Mouse (Mus musculus): ENCODE measurements around the gene Slc37a4. TPM values are rescaled to one million over a fixed set of nuclear protein-coding genes. Genes with fewer than 3 reads are reported as not detected.
"Not testable (repeated sequence)": the region's sequence is repeated elsewhere in the genome, so short reads cannot be mapped to it uniquely, and the experiment has no call there.

Slc37a4 gene
- polyA plus RNA-seq, 1 experiment from 2014 or later = 27.9 TPM

DNA sequence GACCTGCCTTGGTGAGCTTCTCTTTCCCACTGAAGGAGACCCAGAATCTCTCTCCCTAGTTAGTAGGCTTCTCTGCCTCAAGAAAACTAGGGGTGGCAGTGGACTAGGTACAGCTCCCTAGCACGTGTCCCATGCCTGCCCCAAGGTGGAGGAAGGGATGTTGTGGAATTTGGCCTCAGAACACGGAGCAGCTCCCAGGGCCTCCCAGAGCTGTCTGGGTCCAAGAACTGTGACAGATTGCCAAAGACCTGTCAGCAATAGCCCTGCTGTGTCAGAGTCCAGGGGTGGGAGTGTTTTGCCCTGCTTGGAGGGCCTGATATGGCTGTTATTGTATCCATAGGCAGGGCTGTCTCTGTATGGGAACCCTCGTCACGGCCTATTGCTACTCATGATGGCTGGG lies 4.4 kb downstream of the Slc37a4 start:
- H3K4me1 ChIP-seq (replicated peaks; ENCODE audit: control insufficient read depth, insufficient read depth, low read length) = peaks cover 3% of the 10 kb centered on the region; the same call in 1 of the 2 replicates
- WGBS = 90% methylated on average over 4 of the region's 4 CpGs
- DNase-seq (ENCODE audit: low spot score) = no peak
- no peak overlapping the region for H3K4me3 ChIP-seq (ENCODE audit: low read depth, low read length)
- H3K36me3 ChIP-seq (ENCODE audit: control insufficient read depth, insufficient read depth, low read length) = no peaks in the 10 kb centered on the region; the same call in 1 of the 2 replicates
- H3K27me3 ChIP-seq (ENCODE audit: control insufficient read depth, insufficient read depth, low read length) = no peaks in the 10 kb centered on the region
- no peak for ATAC-seq (ENCODE audit: low FRiP score)
- H3K9me3 ChIP-seq (ENCODE audit: control insufficient read depth, low read length) = no peaks in the 10 kb centered on the region
- H3K4me2 ChIP-seq (replicated peaks; ENCODE audit: low read depth, low read length) = no peak overlapping the region
- H3K27ac ChIP-seq (ENCODE audit: low read depth, low read length) = no peak overlapping the region
- no peak overlapping the region for H3K9ac ChIP-seq (ENCODE audit: low read depth, low read length)

DNA sequence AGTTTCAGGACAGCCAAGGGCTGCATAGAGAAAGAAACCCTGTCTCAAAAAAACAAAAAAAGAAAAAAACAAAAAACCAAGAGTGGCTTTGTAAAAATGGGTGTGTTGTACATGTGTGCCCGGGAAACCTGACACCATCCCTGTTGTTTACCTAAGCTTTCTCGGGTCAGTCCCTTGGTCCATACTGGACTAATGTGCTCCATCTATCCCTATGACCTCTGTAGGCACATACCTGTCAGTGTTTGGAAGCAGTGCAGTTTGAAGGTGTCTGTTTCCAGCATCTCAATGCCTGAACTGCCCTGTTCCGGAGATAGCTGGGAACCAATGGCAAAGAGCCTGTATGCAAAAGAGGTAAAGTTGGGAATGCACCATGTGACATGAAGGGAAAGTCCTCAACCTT lies 8.4 kb downstream of the Slc37a4 start:
- Histone ChIP-seq H3K9ac (ENCODE audit: low read depth, low read length) (no peak overlapping the region), H3K27me3 (ENCODE audit: control insufficient read depth, insufficient read depth, low read length) (no peaks in the 10 kb centered on the region), H3K9me3 (ENCODE audit: control insufficient read depth, low read length) (no peaks in the 10 kb centered on the region), H3K27ac (ENCODE audit: low read depth, low read length) (no peak overlapping the region), H3K4me3 (ENCODE audit: low read depth, low read length) (no peak overlapping the region), H3K4me1 (replicated peaks; ENCODE audit: control insufficient read depth, insufficient read depth, low read length) (no peaks in the 10 kb centered on the region), H3K36me3 (ENCODE audit: control insufficient read depth, insufficient read depth, low read length) (no peaks in the 10 kb centered on the region; the same call in 1 of the 2 replicates), H3K4me2 (replicated peaks; ENCODE audit: low read depth, low read length) (no peak overlapping the region)
- WGBS = 81% methylated on average over 3 of the region's 3 CpGs
- DNase-seq (ENCODE audit: low spot score) (no peak), ATAC-seq (ENCODE audit: low FRiP score) (no peak)

DNA sequence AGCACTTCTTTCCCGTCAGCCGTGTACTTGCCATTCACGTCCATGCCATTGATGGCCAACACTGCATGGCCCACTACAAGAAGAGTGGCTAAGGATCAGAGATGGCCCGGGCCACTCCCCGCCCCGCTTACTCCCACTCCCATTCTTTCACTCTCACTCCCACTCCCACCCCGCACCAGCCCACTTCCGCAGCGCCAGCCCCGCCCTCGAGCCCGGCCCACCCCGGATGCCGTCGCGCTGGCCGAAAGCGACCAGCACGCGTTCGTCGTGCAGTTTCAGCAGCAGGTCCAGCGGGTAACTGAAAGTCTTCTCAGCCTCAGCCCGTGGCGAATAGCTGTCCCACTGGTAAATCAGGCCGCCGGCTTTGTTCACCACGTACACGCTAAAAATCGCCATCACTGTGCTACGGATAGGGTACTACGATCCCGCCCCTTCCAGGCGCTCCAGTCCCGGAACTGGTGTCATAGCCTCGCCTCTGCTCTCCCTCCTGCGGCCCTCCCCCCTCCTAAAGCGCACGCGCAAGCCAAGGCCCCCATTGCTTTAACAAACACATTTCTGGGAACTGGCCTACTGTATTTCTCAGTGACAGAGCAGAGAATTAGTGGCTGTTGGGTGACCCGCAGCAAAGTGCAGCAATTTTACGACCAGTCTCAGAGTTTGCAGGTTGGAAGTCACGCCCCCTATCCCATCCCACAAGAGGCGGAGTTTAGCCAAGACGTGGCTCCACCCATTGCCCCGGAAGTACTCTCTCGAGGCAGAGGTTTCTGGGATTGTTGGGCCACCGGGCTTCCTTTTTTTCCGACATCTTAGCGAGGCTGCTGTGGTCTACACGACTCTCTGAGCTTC lies 10.5 kb downstream of the Slc37a4 start, which contains the start of the genes Rps25 and Trappc4:
TSS of gene Rps25 (plus strand) at position 234 of the 846 bp plus-strand sequence.
TSS of gene Trappc4 (minus strand) at position 695 of the 846 bp plus-strand sequence.
- H3K27me3 ChIP-seq (ENCODE audit: control insufficient read depth, insufficient read depth, low read length) = no peaks in the 10 kb centered on the region
- H3K4me1 ChIP-seq (replicated peaks; ENCODE audit: control insufficient read depth, insufficient read depth, low read length) = no peaks in the 10 kb centered on the region
- H3K4me3 ChIP-seq (ENCODE audit: low read depth, low read length) = peak within 1 kb of the TSS; percentile 87
- H3K4me2 ChIP-seq (replicated peaks; ENCODE audit: low read depth, low read length) = peak within 1 kb of the TSS; percentile 60
- DNase-seq (ENCODE audit: low spot score) (peak; percentile 97), ATAC-seq (ENCODE audit: low FRiP score) (peak; percentile 97)
- peak within 1 kb of the TSS; percentile 92 for H3K27ac ChIP-seq (ENCODE audit: low read depth, low read length)
- WGBS = 0% methylated on average over 48 of the region's 51 CpGs
- H3K36me3 ChIP-seq (ENCODE audit: control insufficient read depth, insufficient read depth, low read length) = peaks cover 5% of the 10 kb centered on the region; the same call in 1 of the 2 replicates
- H3K9ac ChIP-seq (ENCODE audit: low read depth, low read length) = peak within 1 kb of the TSS; percentile 81
- no peaks in the 10 kb centered on the region for H3K9me3 ChIP-seq (ENCODE audit: control insufficient read depth, low read length)

DNA sequence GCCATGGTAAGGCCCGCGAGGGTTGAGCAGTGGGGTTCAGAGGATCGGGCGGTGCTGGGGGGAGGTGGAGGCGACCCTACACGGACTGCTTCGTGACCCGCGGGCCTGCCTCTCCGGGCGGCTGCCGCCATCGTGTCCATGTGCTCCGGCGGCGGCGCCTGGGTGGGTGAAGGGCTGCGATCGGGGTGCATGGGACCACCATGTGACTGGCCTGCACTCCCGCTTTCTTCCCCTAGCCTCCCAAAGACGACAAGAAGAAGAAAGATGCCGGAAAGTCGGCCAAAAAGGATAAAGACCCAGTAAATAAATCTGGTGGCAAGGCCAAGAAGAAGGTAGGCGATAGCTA lies 11.1 kb downstream of the Slc37a4 start:
- Histone ChIP-seq H3K36me3 (ENCODE audit: control insufficient read depth, insufficient read depth, low read length) (peaks cover 7% of the 10 kb centered on the region; the same call in 1 of the 2 replicates), H3K4me2 (replicated peaks; ENCODE audit: low read depth, low read length) (peak overlapping the region; percentile 54), H3K4me1 (replicated peaks; ENCODE audit: control insufficient read depth, insufficient read depth, low read length) (no peaks in the 10 kb centered on the region), H3K9ac (ENCODE audit: low read depth, low read length) (peak overlapping the region; percentile 81), H3K27me3 (ENCODE audit: control insufficient read depth, insufficient read depth, low read length) (no peaks in the 10 kb centered on the region), H3K27ac (ENCODE audit: low read depth, low read length) (peak overlapping the region; percentile 92; the same call in 1 of the 2 replicates), H3K9me3 (ENCODE audit: control insufficient read depth, low read length) (no peaks in the 10 kb centered on the region), H3K4me3 (ENCODE audit: low read depth, low read length) (peak overlapping the region; percentile 87)
- no peak for DNase-seq (ENCODE audit: low spot score)
- ATAC-seq (ENCODE audit: low FRiP score) = no peak
- WGBS = 2% methylated on average over 24 of the region's 24 CpGs

DNA sequence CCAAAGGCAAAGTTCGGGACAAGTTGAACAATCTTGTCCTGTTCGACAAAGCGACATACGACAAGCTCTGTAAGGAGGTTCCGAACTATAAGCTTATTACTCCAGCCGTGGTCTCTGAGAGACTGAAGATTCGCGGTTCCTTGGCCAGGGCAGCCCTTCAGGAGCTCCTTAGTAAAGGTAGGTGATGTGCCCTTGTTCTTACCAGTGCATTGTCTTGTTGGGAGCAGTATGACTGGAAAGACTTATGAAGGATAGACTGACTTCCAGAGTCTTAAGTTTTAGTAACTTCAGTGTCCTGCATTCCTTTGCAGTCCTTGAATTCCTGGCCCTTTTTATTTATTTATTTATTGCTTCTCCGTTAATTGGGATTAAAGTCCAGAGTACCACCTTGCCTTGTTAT lies 12.0 kb downstream of the Slc37a4 start:
- not testable (repeated sequence) for DNase-seq (ENCODE audit: low spot score); ATAC-seq (ENCODE audit: low FRiP score); H3K9me3 ChIP-seq (ENCODE audit: control insufficient read depth, low read length); H3K27me3 ChIP-seq (ENCODE audit: control insufficient read depth, insufficient read depth, low read length); H3K36me3 ChIP-seq (ENCODE audit: control insufficient read depth, insufficient read depth, low read length); H3K9ac ChIP-seq (ENCODE audit: low read depth, low read length); H3K4me1 ChIP-seq (replicated peaks; ENCODE audit: control insufficient read depth, insufficient read depth, low read length); H3K27ac ChIP-seq (ENCODE audit: low read depth, low read length)
- peak overlapping the region; percentile 87 for H3K4me3 ChIP-seq (ENCODE audit: low read depth, low read length)
- H3K4me2 ChIP-seq (replicated peaks; ENCODE audit: low read depth, low read length) = peak overlapping the region; percentile 54
- WGBS = 82% methylated on average over 9 of the region's 9 CpGs

DNA sequence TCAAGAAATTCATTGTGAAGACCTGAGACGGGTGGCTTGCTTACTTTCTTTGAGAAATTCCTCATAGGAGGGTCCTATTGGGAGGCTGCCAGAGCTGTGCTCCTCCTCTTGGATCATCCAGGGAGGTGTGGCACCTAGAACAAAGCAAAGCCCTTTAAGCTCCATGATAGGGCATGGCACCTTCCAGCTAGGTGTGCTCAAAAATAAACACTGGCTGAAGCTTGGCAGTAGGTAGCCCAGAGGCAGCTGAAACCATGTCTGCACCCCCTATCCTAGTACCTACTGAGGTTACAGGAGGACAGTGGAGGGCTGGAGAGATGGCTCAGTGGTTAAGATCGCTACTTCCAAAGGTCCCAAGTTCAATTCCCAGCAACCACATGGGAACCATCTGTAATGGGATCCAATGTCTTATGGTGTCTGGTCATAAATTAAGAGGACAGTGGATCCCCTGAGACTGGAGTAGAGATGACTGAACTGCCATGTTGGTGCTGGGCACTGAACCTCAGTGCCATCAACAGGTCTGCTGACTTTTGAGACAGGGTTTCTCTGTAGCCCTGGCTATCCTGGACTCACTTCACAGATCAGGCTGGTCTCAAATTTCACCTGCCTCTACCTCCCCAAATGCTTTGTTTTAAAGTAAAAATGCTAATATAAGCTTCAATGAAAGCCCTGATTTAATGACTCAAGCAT lies 14.1 kb downstream of the Slc37a4 start:
- no peak for DNase-seq (ENCODE audit: low spot score)
- WGBS = 80% methylated on average over 2 of the region's 2 CpGs

DNA sequence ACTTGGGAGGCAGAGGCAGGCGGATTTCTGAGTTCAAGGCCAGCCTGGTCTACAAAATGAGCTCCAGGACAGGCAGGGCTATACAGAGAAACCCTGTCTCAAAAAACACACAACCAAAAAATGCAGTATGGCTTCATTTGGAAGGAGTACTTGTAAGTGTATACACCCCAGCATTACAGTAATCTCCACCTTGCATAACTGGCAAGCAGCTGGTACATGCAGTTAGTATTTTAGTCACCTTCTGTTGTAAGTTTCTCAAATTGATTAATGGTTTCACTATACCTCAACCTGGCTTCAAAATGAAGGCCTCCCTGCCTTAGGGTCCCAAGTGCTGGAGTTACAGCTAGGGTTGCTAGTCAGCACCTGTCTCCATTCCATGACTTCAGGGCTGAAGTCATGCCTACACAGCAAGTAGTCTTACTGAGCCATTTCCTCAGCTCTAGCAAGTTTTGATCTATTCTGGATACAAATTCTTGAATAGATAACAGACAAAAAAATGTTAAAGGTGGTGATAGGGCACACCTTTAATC lies 15.0 kb downstream of the Slc37a4 start:
- ATAC-seq (ENCODE audit: low FRiP score) (no peak), DNase-seq (ENCODE audit: low spot score) (no peak)
- no peaks in the 10 kb centered on the region for H3K4me1 ChIP-seq (replicated peaks; ENCODE audit: control insufficient read depth, insufficient read depth, low read length)
- H3K9me3 ChIP-seq (ENCODE audit: control insufficient read depth, low read length) = no peaks in the 10 kb centered on the region
- no peak overlapping the region for H3K4me3 ChIP-seq (ENCODE audit: low read depth, low read length)
- no peak overlapping the region for H3K9ac ChIP-seq (ENCODE audit: low read depth, low read length)
- H3K27ac ChIP-seq (ENCODE audit: low read depth, low read length) = no peak overlapping the region
- H3K4me2 ChIP-seq (replicated peaks; ENCODE audit: low read depth, low read length) = no peak overlapping the region
- 79% methylated on average over 1 of the region's 1 CpGs for WGBS
- H3K27me3 ChIP-seq (ENCODE audit: control insufficient read depth, insufficient read depth, low read length) = no peaks in the 10 kb centered on the region
- peaks cover 8% of the 10 kb centered on the region; the same call in 1 of the 2 replicates for H3K36me3 ChIP-seq (ENCODE audit: control insufficient read depth, insufficient read depth, low read length)

More for the DNA sequence above, 14.1 kb downstream of the Slc37a4 start:
- ATAC-seq (ENCODE audit: low FRiP score) = no peak
- Histone ChIP-seq H3K4me3 (ENCODE audit: low read depth, low read length) (no peak overlapping the region), H3K4me2 (replicated peaks; ENCODE audit: low read depth, low read length) (no peak overlapping the region), H3K27ac (ENCODE audit: low read depth, low read length) (no peak overlapping the region), H3K4me1 (replicated peaks; ENCODE audit: control insufficient read depth, insufficient read depth, low read length) (no peaks in the 10 kb centered on the region), H3K36me3 (ENCODE audit: control insufficient read depth, insufficient read depth, low read length) (peaks cover 8% of the 10 kb centered on the region; the same call in 1 of the 2 replicates), H3K9ac (ENCODE audit: low read depth, low read length) (no peak overlapping the region), H3K27me3 (ENCODE audit: control insufficient read depth, insufficient read depth, low read length) (no peaks in the 10 kb centered on the region), H3K9me3 (ENCODE audit: control insufficient read depth, low read length) (no peaks in the 10 kb centered on the region)

DNA sequence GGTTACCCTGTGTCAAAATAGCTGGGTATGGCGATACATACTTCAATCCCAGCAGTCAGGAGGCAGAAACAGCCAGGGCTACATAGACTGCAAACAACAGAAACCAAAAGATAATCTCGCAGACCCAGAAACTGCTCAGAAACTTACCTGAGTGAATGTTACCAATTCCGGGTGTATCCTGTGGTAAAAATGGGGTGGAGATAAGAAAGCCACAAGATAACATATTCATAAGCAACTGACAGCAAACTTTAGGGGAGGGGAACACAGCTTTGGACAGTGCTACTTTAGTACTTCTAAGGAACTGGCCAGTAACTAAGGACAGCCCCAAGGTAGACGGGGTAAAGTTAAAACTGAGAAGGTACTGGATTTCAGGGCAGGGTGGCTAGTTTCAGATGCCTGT lies 15.7 kb downstream of the Slc37a4 start:
- H3K4me1 ChIP-seq (replicated peaks; ENCODE audit: control insufficient read depth, insufficient read depth, low read length) = no peaks in the 10 kb centered on the region
- H3K4me3 ChIP-seq (ENCODE audit: low read depth, low read length) = no peak overlapping the region
- 92% methylated on average over 4 of the region's 4 CpGs for WGBS
- ATAC-seq (ENCODE audit: low FRiP score) = no peak
- no peaks in the 10 kb centered on the region for H3K27me3 ChIP-seq (ENCODE audit: control insufficient read depth, insufficient read depth, low read length)
- no peak overlapping the region for H3K4me2 ChIP-seq (replicated peaks; ENCODE audit: low read depth, low read length)
- H3K9me3 ChIP-seq (ENCODE audit: control insufficient read depth, low read length) = no peaks in the 10 kb centered on the region
- no peak for DNase-seq (ENCODE audit: low spot score)
- H3K36me3 ChIP-seq (ENCODE audit: control insufficient read depth, insufficient read depth, low read length) = peaks cover 8% of the 10 kb centered on the region; the same call in 1 of the 2 replicates
- no peak overlapping the region for H3K9ac ChIP-seq (ENCODE audit: low read depth, low read length)
- H3K27ac ChIP-seq (ENCODE audit: low read depth, low read length) = no peak overlapping the region
